Mouse (Mus musculus) bone marrow, adult 2 months (tissue): ENCODE results near the gene Gpx5. TPM values are rescaled to one million over a fixed set of nuclear protein-coding genes. Genes with fewer than 3 reads are reported as not detected.
A peak's percentile ranks its signal among the peaks of the same experiment; 100 is the strongest.

Source experiments
- H3K27ac ChIP-seq: fragments of 200-500 bp; 2 replicates; pipeline ENCODE4 v1.5.1; 2012; ENCODE audit warnings: low read depth, mild to moderate bottlenecking, control low read depth, inconsistent platforms, low read length; ENCODE audit not compliant: control insufficient read depth, poor library complexity, insufficient read depth
- H3K4me1 ChIP-seq: fragments of 200-500 bp; 2 replicates; pipeline ENCODE4 v1.6.1; 2011; ENCODE audit warnings: low read length; ENCODE audit not compliant: control insufficient read depth, insufficient read depth
- H3K4me3 ChIP-seq: fragments of 200-500 bp; replicated peaks from 2 replicates; pipeline ENCODE3; 2011; ENCODE audit warnings: mild to moderate bottlenecking, low read depth, low read length, control low read depth; ENCODE audit not compliant: control insufficient read depth
- CTCF ChIP-seq: fragments of 200-500 bp; IDR thresholded peaks from 2 replicates; pipeline ENCODE4 v1.5.1; 2011; ENCODE audit warnings: low read length, control low read depth; ENCODE audit not compliant: control insufficient read depth, insufficient read depth
- POLR2A ChIP-seq: fragments of 200-500 bp; IDR thresholded peaks from 2 replicates; pipeline ENCODE4 v1.6.1; 2011; ENCODE audit warnings: low read depth, mild to moderate bottlenecking, control low read depth, low read length, borderline replicate concordance; ENCODE audit not compliant: control insufficient read depth
- WGBS: fragments of 180-500 bp; shearing (Covaris S2); methylation state at CpG from one replicate; pipeline ENCODE4 v1.1.7; 2018; 5-methylcytosine and 5-hydroxymethylcytosine counted together
- polyA plus RNA-seq: library from polyadenylated mRNA; stranded (reverse); fragments of >200 nt; gene quantifications from 2 replicates; pipeline ENCODE4 v1.2.4, GENCODE M21; 2011; ENCODE audit warnings: low replicate concordance; ENCODE audit not compliant: missing spikeins, insufficient read depth, insufficient read length

The Gpx5 gene
- polyA plus RNA-seq, result not detected in 2 replicates

GRCm38 (mm10) chr13:21292631-21293030 is at the start of gene Gpx5:
Gene Gpx5 (minus strand): TSS chr13:21292731.
- TF ChIP-seq POLR2A (no peak), CTCF (no peak)
- 84% methylated on average over 6 of the region's 6 CpGs for WGBS
- no peak within 1 kb of the TSS for H3K27ac ChIP-seq
- H3K4me1 ChIP-seq, result no peaks in the 10 kb centered on the region
- no peak within 1 kb of the TSS for H3K4me3 ChIP-seq

- 7% methylated on average over 9 of the region's 9 CpGs for WGBS
- Histone ChIP-seq H3K4me1 (no peaks in the 10 kb centered on the region), H3K4me3 (no peak overlapping the region), H3K27ac (no peak overlapping the region)
- TF ChIP-seq POLR2A, result no peak
- TF ChIP-seq CTCF, result no peak
These were observed 34.9 kb upstream of the Gpx5 start for GRCm38 (mm10) chr13:21327424-21327823.

GRCm38 (mm10) chr13:21326657-21327211 is 34.2 kb upstream of the Gpx5 start:
- peak; percentile 51; the same call in 1 of the 2 replicates for TF ChIP-seq CTCF
- TF ChIP-seq POLR2A, result no peak
- H3K4me3 ChIP-seq, result no peak overlapping the region
- no peak overlapping the region for H3K27ac ChIP-seq
- H3K4me1 ChIP-seq, result no peaks in the 10 kb centered on the region
- 1% methylated on average over 24 of the region's 24 CpGs for WGBS

- Histone ChIP-seq H3K4me3 (no peak overlapping the region), H3K27ac (no peak overlapping the region), H3K4me1 (no peaks in the 10 kb centered on the region)
- WGBS, result 6% methylated on average over 4 of the region's 4 CpGs
- no peak for TF ChIP-seq CTCF
- TF ChIP-seq POLR2A, result no peak
These were observed 33.7 kb upstream of the Gpx5 start for GRCm38 (mm10) chr13:21326191-21326590.

- no peak overlapping the region for H3K27ac ChIP-seq
- H3K4me3 ChIP-seq, result no peak overlapping the region
- no peak for TF ChIP-seq POLR2A
- no peak for TF ChIP-seq CTCF
- 22% methylated on average over 6 of the region's 6 CpGs for WGBS
- no peaks in the 10 kb centered on the region for H3K4me1 ChIP-seq
These were observed 30.9 kb upstream of the Gpx5 start for GRCm38 (mm10) chr13:21323405-21323804.

- Histone ChIP-seq H3K4me3 (no peak overlapping the region), H3K4me1 (no peaks in the 10 kb centered on the region), H3K27ac (no peak overlapping the region)
- TF ChIP-seq CTCF, result no peak
- TF ChIP-seq POLR2A, result no peak
- 14% methylated on average over 18 of the region's 18 CpGs for WGBS
These were observed 30.2 kb upstream of the Gpx5 start for GRCm38 (mm10) chr13:21322509-21323375.

- Histone ChIP-seq H3K4me3 (no peak overlapping the region), H3K4me1 (no peaks in the 10 kb centered on the region), H3K27ac (no peak overlapping the region)
- WGBS, result 25% methylated on average over 18 of the region's 18 CpGs
- TF ChIP-seq CTCF, result no peak
- no peak for TF ChIP-seq POLR2A
These were observed 29.5 kb upstream of the Gpx5 start for GRCm38 (mm10) chr13:21321890-21322494.

- H3K4me1 ChIP-seq, result no peaks in the 10 kb centered on the region
- WGBS, result 72% methylated on average over 3 of the region's 3 CpGs
- H3K4me3 ChIP-seq, result no peak overlapping the region
- TF ChIP-seq CTCF, result no peak
- TF ChIP-seq POLR2A, result no peak
- H3K27ac ChIP-seq, result no peak overlapping the region
These were observed 27.7 kb upstream of the Gpx5 start for GRCm38 (mm10) chr13:21320262-21320661.
